Mouse (Mus musculus) heart, adult 2 months (tissue): ENCODE results near the gene Mitf.

Source experiments
- CTCF ChIP-seq: fragments of 200-600 bp; IDR thresholded peaks from 2 replicates; pipeline ENCODE4 v1.8.1; 2022; ENCODE audit warnings: antibody characterized with exemption, mild to moderate bottlenecking, moderate library complexity
- EP300 ChIP-seq: fragments of 200-500 bp; IDR thresholded peaks from 2 replicates; pipeline ENCODE4 v1.6.1; 2011; ENCODE audit warnings: low read depth, low read length, control low read depth; ENCODE audit not compliant: insufficient read depth
- POLR2A ChIP-seq: fragments of 200-500 bp; IDR thresholded peaks from 2 replicates; pipeline ENCODE4 v1.6.1; 2011; ENCODE audit warnings: mild to moderate bottlenecking, low read depth, low read length, control low read depth; ENCODE audit not compliant: insufficient read depth

DNA sequence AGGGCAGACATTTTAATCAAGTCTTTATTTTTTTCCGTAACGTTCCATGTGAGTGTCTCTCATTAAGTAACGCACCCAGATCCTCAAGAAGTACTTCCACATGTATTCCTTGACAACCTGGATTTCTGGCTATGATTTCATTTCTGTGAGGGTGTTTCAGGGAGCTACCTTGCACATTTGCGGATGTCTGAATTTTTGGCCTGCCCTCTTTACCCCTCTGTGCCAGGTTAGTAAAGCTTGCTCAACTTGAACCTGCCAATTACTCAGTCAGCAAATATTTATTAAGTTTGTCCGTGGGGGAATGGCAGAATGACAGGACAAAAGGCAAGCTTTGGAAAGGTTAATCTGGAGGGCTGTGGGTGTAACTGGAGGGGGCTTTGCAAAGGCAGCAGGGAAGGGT is 86.7 kb downstream of the Mitf start:
- TF ChIP-seq POLR2A (no peak), CTCF (no peak), EP300 (no peak)
